Mouse (Mus musculus) MEL (cell line): ENCODE results near the gene Sult2a7. TPM values are rescaled to one million over a fixed set of nuclear protein-coding genes. Genes with fewer than 3 reads are reported as not detected.

Experiments
- DNase-seq: peaks from one replicate; pipeline ENCODE4 v3.0.0; 2011; ENCODE audit warnings: low read depth, low spot score
- H3K27ac ChIP-seq: 2 replicates; pipeline ENCODE4 v1.5.1; 2012; ENCODE audit warnings: low read depth, mild to moderate bottlenecking, control low read depth, low read length, moderate library complexity; ENCODE audit not compliant: control insufficient read depth
- H3K27me3 ChIP-seq, 2 experiments: fragments of 150-350 bp in 1 of 2; sonication (generic) in 1 of 2; 2 replicates each; pipeline ENCODE4 v1.6.1; 2012; ENCODE audit warnings: low read length in 2 of 2, mild to moderate bottlenecking in 2 of 2, improper control_type of control experiment in 1 of 2, moderate library complexity in 1 of 2; ENCODE audit not compliant: insufficient read depth in 2 of 2, control insufficient read depth in 1 of 2
- H3K36me3 ChIP-seq, 2 experiments: 2 replicates each; pipeline ENCODE4 v1.6.1; 2012 to 2014; ENCODE audit warnings: low read length in 2 of 2, improper control_type of control experiment in 1 of 2, inconsistent platforms in 1 of 2, mild to moderate bottlenecking in 1 of 2; ENCODE audit not compliant: insufficient read depth in 2 of 2, control insufficient read depth in 1 of 2
- H3K4me1 ChIP-seq, 2 experiments: fragments of 150-350 bp in 1 of 2; sonication (generic) in 1 of 2; 2 replicates each; pipeline ENCODE4 v1.6.1; 2012; ENCODE audit warnings: low read length in 2 of 2, improper control_type of control experiment in 1 of 2, mild to moderate bottlenecking in 1 of 2; ENCODE audit not compliant: insufficient read depth in 2 of 2, control insufficient read depth in 1 of 2
- H3K4me3 ChIP-seq, 2 experiments: fragments of 150-350 bp in 1 of 2; sonication (generic) in 1 of 2; 2 replicates each; pipeline ENCODE4 v1.5.1; 2012; ENCODE audit warnings: low read depth in 2 of 2, low read length in 2 of 2, mild to moderate bottlenecking in 2 of 2, moderate library complexity in 2 of 2, control low read depth in 1 of 2, improper control_type of control experiment in 1 of 2; ENCODE audit not compliant: control insufficient read depth in 1 of 2, insufficient read depth in 1 of 2
- H3K79me2 ChIP-seq: 2 replicates; pipeline ENCODE4 v1.6.1; 2012; ENCODE audit warnings: mild to moderate bottlenecking, low read length, moderate library complexity; ENCODE audit not compliant: control insufficient read depth, poor library complexity, insufficient read depth
- H3K9ac ChIP-seq: 2 replicates; pipeline ENCODE4 v1.6.1; 2012; ENCODE audit warnings: low read depth, mild to moderate bottlenecking, control low read depth, low read length, moderate library complexity; ENCODE audit not compliant: control insufficient read depth, poor library complexity, severe bottlenecking
- H3K9me3 ChIP-seq: fragments of 150-350 bp; sonication (generic); replicated peaks from 2 replicates; pipeline ENCODE4 v1.6.1; 2012; ENCODE audit warnings: mild to moderate bottlenecking, low read length, improper control_type of control experiment, moderate library complexity; ENCODE audit not compliant: insufficient read depth
- CHD1 ChIP-seq: IDR thresholded peaks from 2 replicates; pipeline ENCODE4 v1.6.1; 2012; ENCODE audit warnings: low read depth, mild to moderate bottlenecking, inconsistent platforms, low read length, improper control_type of control experiment
- CHD2 ChIP-seq: IDR thresholded peaks from 2 replicates; pipeline ENCODE4 v1.6.1; 2011; ENCODE audit warnings: low read length, improper control_type of control experiment
- E2F4 ChIP-seq: IDR thresholded peaks from 2 replicates; pipeline ENCODE4 v1.6.1; 2011; ENCODE audit warnings: low read depth, low read length, improper control_type of control experiment, borderline replicate concordance
- HCFC1 ChIP-seq: IDR thresholded peaks from 2 replicates; pipeline ENCODE4 v1.6.1; 2012; ENCODE audit warnings: low read depth, mild to moderate bottlenecking, inconsistent platforms, low read length, improper control_type of control experiment, moderate library complexity
- MEF2A ChIP-seq: IDR thresholded peaks from 2 replicates; pipeline ENCODE4 v1.6.1; 2014; ENCODE audit warnings: low read depth, mild to moderate bottlenecking, inconsistent platforms, low read length, improper control_type of control experiment; ENCODE audit not compliant: poor library complexity, insufficient replicate concordance, severe bottlenecking; ENCODE audit errors: extremely low read depth
- MYB ChIP-seq: IDR thresholded peaks from 2 replicates; pipeline ENCODE4 v1.6.1; 2011; ENCODE audit warnings: mild to moderate bottlenecking, low read depth, low read length, improper control_type of control experiment
- MYC ChIP-seq: IDR thresholded peaks from 2 replicates; pipeline ENCODE4 v1.6.1; 2011; ENCODE audit warnings: low read depth, mild to moderate bottlenecking, low read length, improper control_type of control experiment, moderate library complexity
- NELFE ChIP-seq: IDR thresholded peaks from 2 replicates; pipeline ENCODE4 v1.6.1; 2011; ENCODE audit warnings: low read depth, low read length, improper control_type of control experiment
- NRF1 ChIP-seq: IDR thresholded peaks from 2 replicates; pipeline ENCODE4 v1.6.1; 2014; ENCODE audit warnings: low read depth, mild to moderate bottlenecking, inconsistent platforms, low read length, improper control_type of control experiment, moderate library complexity; ENCODE audit not compliant: poor library complexity, insufficient read depth, severe bottlenecking
- POLR2AphosphoS2 ChIP-seq: IDR thresholded peaks from 2 replicates; pipeline ENCODE4 v1.6.1; 2011; ENCODE audit warnings: low read length, improper control_type of control experiment
- RAD21 ChIP-seq: IDR thresholded peaks from 2 replicates; pipeline ENCODE4 v1.6.1; 2011; ENCODE audit warnings: mild to moderate bottlenecking, low read depth, low read length, improper control_type of control experiment
- SMC3 ChIP-seq: IDR thresholded peaks from 2 replicates; pipeline ENCODE4 v1.6.1; 2011; ENCODE audit warnings: low read depth, low read length, improper control_type of control experiment
- TAL1 ChIP-seq: IDR thresholded peaks from 2 replicates; pipeline ENCODE4 v1.6.1; 2012; ENCODE audit warnings: mild to moderate bottlenecking, inconsistent platforms, low read length, moderate library complexity, mixed read lengths
- TCF12 ChIP-seq: IDR thresholded peaks from 2 replicates; pipeline ENCODE4 v1.6.1; 2014; ENCODE audit warnings: low read depth, mild to moderate bottlenecking, inconsistent platforms, low read length, improper control_type of control experiment, moderate library complexity
- USF2 ChIP-seq, 2 experiments: IDR thresholded peaks; 2 replicates each; pipeline ENCODE4 v1.6.1; 2011 to 2012; ENCODE audit warnings: improper control_type of control experiment in 2 of 2, low read length in 2 of 2, borderline replicate concordance in 1 of 2, inconsistent platforms in 1 of 2, low read depth in 1 of 2, mild to moderate bottlenecking in 1 of 2; ENCODE audit not compliant: insufficient read depth in 1 of 2
- ZC3H11A ChIP-seq: IDR thresholded peaks from 2 replicates; pipeline ENCODE4 v1.6.1; 2012; ENCODE audit warnings: low read depth, mild to moderate bottlenecking, inconsistent platforms, low read length, improper control_type of control experiment
- ZKSCAN1 ChIP-seq: IDR thresholded peaks from 2 replicates; pipeline ENCODE4 v1.6.1; 2012; ENCODE audit warnings: low read depth, mild to moderate bottlenecking, inconsistent platforms, low read length, improper control_type of control experiment, moderate library complexity
- polyA plus RNA-seq, 2 experiments: library from polyadenylated mRNA; stranded (reverse) in 1 of 2; unstranded in 1 of 2; fragments of >175 nt in 1 of 2; fragments of >200 nt in 1 of 2; gene quantifications; 2 replicates each; pipeline versions ENCODE4 v1.2.1 to v1.2.4; 2012; ENCODE audit warnings: low replicate concordance in 2 of 2, low read depth in 1 of 2; ENCODE audit not compliant: insufficient read length in 2 of 2, insufficient read depth in 1 of 2, missing spikeins in 1 of 2
- total RNA-seq: library from RNA; depleted of rRNA; stranded (reverse); fragments of 300-350 nt; gene quantifications from 2 replicates; pipeline ENCODE4 v1.2.3, GENCODE M21; 2012

The Sult2a7 gene
- total and polyA plus RNA-seq, 3 experiments: not detected

- TF ChIP-seq ZKSCAN1 (no peak), USF2 (IDR thresholded peaks at IDR 0.05; ENCODE audit: borderline replicate concordance in 1 of 2, insufficient read depth in 1 of 2, low read depth in 1 of 2, low read length in 2 of 2) (no peak), E2F4 (no peak), RAD21 (no peak), ZC3H11A (no peak), TCF12 (no peak), TAL1 (no peak), MYC (no peak), CHD2 (no peak)
- H3K79me2 ChIP-seq: no peaks in the 10 kb centered on the region
These were observed 54.4 kb downstream of the Sult2a7 start for GRCm38 (mm10) chr7:14439581-14439980.

DNA sequence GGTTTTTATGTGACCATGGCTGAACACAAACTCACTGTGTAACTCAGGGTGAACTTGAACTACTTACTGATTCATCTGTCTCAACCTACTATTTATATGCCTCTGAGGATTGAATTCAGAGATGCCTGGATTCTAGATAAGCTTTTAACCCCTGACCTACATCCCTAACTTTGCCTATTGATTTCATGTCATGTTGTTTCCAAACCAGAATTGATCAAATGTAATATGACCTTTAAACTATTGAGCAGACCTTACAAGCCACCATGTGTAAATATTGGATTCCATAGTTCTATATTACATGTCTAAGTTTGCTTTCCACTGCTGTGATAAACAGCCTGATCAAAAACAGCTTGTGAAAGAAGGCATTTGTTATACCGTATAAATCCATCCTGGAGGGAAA, 55.5 kb downstream of the Sult2a7 start:
- TF ChIP-seq USF2 (IDR thresholded peaks at IDR 0.05; ENCODE audit: borderline replicate concordance in 1 of 2, insufficient read depth in 1 of 2, low read depth in 1 of 2, low read length in 2 of 2) (no peak), CHD1 (no peak), MEF2A (no peak), NELFE (no peak), HCFC1 (no peak), SMC3 (no peak)
- Histone ChIP-seq H3K4me3 (no peak overlapping the region), H3K36me3 (no peaks in the 10 kb centered on the region), H3K79me2 (no peaks in the 10 kb centered on the region), H3K27ac (no peak overlapping the region), H3K9me3 (no peaks in the 10 kb centered on the region), H3K9ac (no peak overlapping the region), H3K4me1 (no peaks in the 10 kb centered on the region), H3K27me3 (no peaks in the 10 kb centered on the region)
- DNase-seq: no peak

More at GRCm38 (mm10) chr7:14439581-14439980, 54.4 kb downstream of the Sult2a7 start:
- H3K4me3 ChIP-seq: no peak overlapping the region
- no peak for DNase-seq
- H3K4me1 ChIP-seq: no peaks in the 10 kb centered on the region
- H3K27me3 ChIP-seq: no peaks in the 10 kb centered on the region
- no peak overlapping the region for H3K27ac ChIP-seq
- H3K9me3 ChIP-seq: no peaks in the 10 kb centered on the region
- no peak overlapping the region for H3K9ac ChIP-seq
- no peaks in the 10 kb centered on the region for H3K36me3 ChIP-seq

DNA sequence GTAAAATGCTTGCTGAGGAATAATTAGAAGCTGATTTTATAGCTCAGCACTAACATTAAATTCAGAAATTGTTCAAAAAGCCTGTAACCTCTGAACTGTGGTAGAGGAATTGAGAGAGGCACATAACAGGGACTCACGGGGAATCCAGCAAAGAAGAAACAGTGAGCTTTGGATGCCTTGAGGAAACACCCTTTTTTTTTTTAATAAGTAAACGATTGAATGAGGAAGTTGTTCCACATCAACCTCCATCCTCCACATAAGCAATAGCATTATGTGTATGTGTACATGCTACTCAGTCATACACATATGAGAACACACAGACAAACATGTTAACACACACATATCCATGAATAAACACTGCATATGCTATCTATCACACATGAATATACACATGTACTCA, 56.0 kb downstream of the Sult2a7 start:
- no peaks in the 10 kb centered on the region for H3K4me1 ChIP-seq
- no peaks in the 10 kb centered on the region for H3K36me3 ChIP-seq
- H3K9ac ChIP-seq: no peak overlapping the region
- no peaks in the 10 kb centered on the region for H3K27me3 ChIP-seq
- no peak overlapping the region for H3K27ac ChIP-seq
- H3K9me3 ChIP-seq: no peaks in the 10 kb centered on the region
- DNase-seq: no peak
- no peaks in the 10 kb centered on the region for H3K79me2 ChIP-seq
- TF ChIP-seq E2F4 (no peak), SMC3 (no peak), POLR2AphosphoS2 (no peak), TAL1 (no peak), MYB (no peak), TCF12 (no peak), NRF1 (no peak)
- H3K4me3 ChIP-seq: no peak overlapping the region
